Mouse (Mus musculus) C2C12 (cell line): ENCODE data around the gene Pkp4.

Source experiments
- CEBPB ChIP-seq: IDR thresholded peaks from one replicate; pipeline ENCODE4 v1.6.1; 2011; ENCODE audit warnings: low read depth, mild to moderate bottlenecking, control low read depth, moderate library complexity
- CTCF ChIP-seq: IDR thresholded peaks from one replicate; pipeline ENCODE4 v1.5.1; 2011; ENCODE audit not compliant: control insufficient read depth, insufficient read depth, insufficient read length
- FOSL1 ChIP-seq: IDR thresholded peaks from one replicate; pipeline ENCODE4 v1.8.0; 2011; ENCODE audit warnings: mild to moderate bottlenecking, low read length; ENCODE audit not compliant: poor library complexity, insufficient read depth, severe bottlenecking
- MAX ChIP-seq: IDR thresholded peaks from one replicate; pipeline ENCODE4 v1.6.1; 2011; ENCODE audit warnings: mild to moderate bottlenecking, control low read depth
- MYOD1 ChIP-seq: IDR thresholded peaks from one replicate; pipeline ENCODE4 v1.6.1; 2011; ENCODE audit warnings: low read depth; ENCODE audit not compliant: control insufficient read depth, insufficient read length
- MYOG ChIP-seq: IDR thresholded peaks from one replicate; pipeline ENCODE4 v1.6.1; 2011; ENCODE audit not compliant: control insufficient read depth, insufficient read length; ENCODE audit errors: extremely low read depth
- USF1 ChIP-seq: IDR thresholded peaks from one replicate; pipeline ENCODE4 v1.6.1; 2011; ENCODE audit warnings: low read depth, mild to moderate bottlenecking, control low read depth, moderate library complexity

DNA sequence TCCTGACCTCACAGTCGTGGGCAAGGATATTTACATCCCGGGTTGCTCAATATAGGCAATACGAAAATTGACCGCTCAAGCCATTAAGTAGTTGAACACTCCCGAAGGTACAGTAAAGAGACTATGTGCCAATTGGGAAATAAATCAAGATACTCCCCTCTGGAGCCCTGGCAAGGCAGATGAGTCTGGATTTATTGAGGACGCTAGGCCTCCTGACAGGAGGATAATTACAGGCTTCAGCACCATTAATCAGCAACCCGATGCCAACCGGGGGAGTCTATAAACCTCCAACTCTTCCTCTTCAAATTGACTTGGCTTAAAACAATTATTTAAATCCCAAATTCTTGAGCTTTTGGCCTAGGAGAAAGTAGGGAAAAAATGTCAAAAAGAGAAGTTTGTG lies 243.4 kb downstream of the Pkp4 start:
- no peak for TF ChIP-seq CTCF
- no peak for TF ChIP-seq MAX
- TF ChIP-seq USF1: no peak
- no peak for TF ChIP-seq MYOD1
- TF ChIP-seq MYOG: no peak
- TF ChIP-seq CEBPB: no peak
- no peak for TF ChIP-seq FOSL1
